Mouse (Mus musculus): ENCODE measurements at regions not wholly inside any gene's neighbourhood (a gene's known extent, or its start where the extent isn't known, plus 50 kb on each side); places are given as distances from the start of the nearest gene placed in this dataset.
"Not testable (repeated sequence)": the region's sequence is repeated elsewhere in the genome, so short reads cannot be mapped to it uniquely, and the experiment has no call there.

GRCm38 (mm10) chr7:93254287-93254686 is 174.6 kb downstream of the Fam181b start:
- H3K4me3 ChIP-seq (ENCODE audit: insufficient read depth, low read length); H3K27ac ChIP-seq (ENCODE audit: insufficient read depth, low read length); H3K4me1 ChIP-seq (ENCODE audit: control insufficient read depth, insufficient read depth, low read length): not testable (repeated sequence)

GRCm38 (mm10) chr7:93285748-93286147 is 206.1 kb downstream of the Fam181b start:
- Histone ChIP-seq H3K4me3 (ENCODE audit: insufficient read depth, low read length) (no peak overlapping the region), H3K4me1 (ENCODE audit: control insufficient read depth, insufficient read depth, low read length) (no peaks in the 10 kb centered on the region), H3K27ac (ENCODE audit: insufficient read depth, low read length) (no peak overlapping the region)
- TF ChIP-seq CTCF (IDR thresholded peaks at IDR 0.05; ENCODE audit: borderline replicate concordance, insufficient read depth, low read length) (no peak), POLR2A (IDR thresholded peaks at IDR 0.05; ENCODE audit: low read depth, low read length) (no peak)

GRCm38 (mm10) chr7:93291457-93291856 is 211.8 kb downstream of the Fam181b start:
- H3K4me1 ChIP-seq (ENCODE audit: control insufficient read depth, insufficient read depth, low read length): no peaks in the 10 kb centered on the region
- no peak overlapping the region for H3K27ac ChIP-seq (ENCODE audit: insufficient read depth, low read length)
- TF ChIP-seq POLR2A (IDR thresholded peaks at IDR 0.05; ENCODE audit: low read depth, low read length) (no peak), CTCF (IDR thresholded peaks at IDR 0.05; ENCODE audit: borderline replicate concordance, insufficient read depth, low read length) (no peak)
- no peak overlapping the region for H3K4me3 ChIP-seq (ENCODE audit: insufficient read depth, low read length)

- Histone ChIP-seq H3K27ac (ENCODE audit: insufficient read depth, low read length) (no peak overlapping the region), H3K4me3 (ENCODE audit: insufficient read depth, low read length) (no peak overlapping the region), H3K4me1 (ENCODE audit: control insufficient read depth, insufficient read depth, low read length) (no peaks in the 10 kb centered on the region)
- TF ChIP-seq POLR2A (IDR thresholded peaks at IDR 0.05; ENCODE audit: low read depth, low read length) (no peak), CTCF (IDR thresholded peaks at IDR 0.05; ENCODE audit: borderline replicate concordance, insufficient read depth, low read length) (no peak)
Observed at GRCm38 (mm10) chr7:93291945-93292696, 212.5 kb downstream of the Fam181b start.

GRCm38 (mm10) chr7:93312731-93313130 is 233.1 kb downstream of the Fam181b start:
- no peak overlapping the region for H3K27ac ChIP-seq (ENCODE audit: insufficient read depth, low read length)
- H3K4me1 ChIP-seq (ENCODE audit: control insufficient read depth, insufficient read depth, low read length): no peaks in the 10 kb centered on the region
- TF ChIP-seq CTCF (IDR thresholded peaks at IDR 0.05; ENCODE audit: borderline replicate concordance, insufficient read depth, low read length) (no peak), POLR2A (IDR thresholded peaks at IDR 0.05; ENCODE audit: low read depth, low read length) (no peak)
- H3K4me3 ChIP-seq (ENCODE audit: insufficient read depth, low read length): no peak overlapping the region

- no peak overlapping the region for H3K4me3 ChIP-seq (ENCODE audit: insufficient read depth, low read length)
- TF ChIP-seq CTCF (IDR thresholded peaks at IDR 0.05; ENCODE audit: borderline replicate concordance, insufficient read depth, low read length) (no peak), POLR2A (IDR thresholded peaks at IDR 0.05; ENCODE audit: low read depth, low read length) (no peak)
Observed at GRCm38 (mm10) chr7:93331351-93331750, 251.7 kb downstream of the Fam181b start.

GRCm38 (mm10) chr7:93332203-93332602 is 252.5 kb downstream of the Fam181b start:
- Histone ChIP-seq H3K4me3 (ENCODE audit: insufficient read depth, low read length) (no peak overlapping the region), H3K4me1 (ENCODE audit: control insufficient read depth, insufficient read depth, low read length) (no peaks in the 10 kb centered on the region), H3K27ac (ENCODE audit: insufficient read depth, low read length) (no peak overlapping the region)
- TF ChIP-seq POLR2A (IDR thresholded peaks at IDR 0.05; ENCODE audit: low read depth, low read length) (no peak), CTCF (IDR thresholded peaks at IDR 0.05; ENCODE audit: borderline replicate concordance, insufficient read depth, low read length) (no peak)

More at GRCm38 (mm10) chr7:93331351-93331750, 251.7 kb downstream of the Fam181b start:
- no peak overlapping the region for H3K27ac ChIP-seq (ENCODE audit: insufficient read depth, low read length)
- H3K4me1 ChIP-seq (ENCODE audit: control insufficient read depth, insufficient read depth, low read length): no peaks in the 10 kb centered on the region

- Histone ChIP-seq H3K4me1 (ENCODE audit: control insufficient read depth, insufficient read depth, low read length) (no peaks in the 10 kb centered on the region), H3K4me3 (ENCODE audit: insufficient read depth, low read length) (no peak overlapping the region), H3K27ac (ENCODE audit: insufficient read depth, low read length) (no peak overlapping the region)
- TF ChIP-seq POLR2A (IDR thresholded peaks at IDR 0.05; ENCODE audit: low read depth, low read length) (no peak), CTCF (IDR thresholded peaks at IDR 0.05; ENCODE audit: borderline replicate concordance, insufficient read depth, low read length) (0 out of 2 replicates have a peak, but pooled peaks have one; percentile 4)
Observed at GRCm38 (mm10) chr7:93336420-93336819, 256.8 kb downstream of the Fam181b start.

Data from embryonic fibroblast, embryonic 13.5 days (primary cell).